Mouse (Mus musculus) frontal cortex, postnatal 14 days (tissue): ENCODE results near the gene Hnrnpm.
A peak's percentile ranks its signal among the peaks of the same experiment; 100 is the strongest.
"Not testable (repeated sequence)": the region's sequence is repeated elsewhere in the genome, so short reads cannot be mapped to it uniquely, and the experiment has no call there.

Source experiments
- DNase-seq, 2 experiments: peaks; one replicate each; pipeline ENCODE4 v3.0.0; 2022; ENCODE audit warnings: low spot score in 2 of 2

Gene Hnrnpm

GRCm38 (mm10) chr17:33686760-33687159 lies at the start of gene Hnrnpm:
Gene Hnrnpm, minus strand, starts transcription at chr17:33686860.
- no peak for DNase-seq

- not testable (repeated sequence) for DNase-seq
Observed at GRCm38 (mm10) chr17:33733526-33733925, 46.9 kb upstream of the Hnrnpm start.

DNA sequence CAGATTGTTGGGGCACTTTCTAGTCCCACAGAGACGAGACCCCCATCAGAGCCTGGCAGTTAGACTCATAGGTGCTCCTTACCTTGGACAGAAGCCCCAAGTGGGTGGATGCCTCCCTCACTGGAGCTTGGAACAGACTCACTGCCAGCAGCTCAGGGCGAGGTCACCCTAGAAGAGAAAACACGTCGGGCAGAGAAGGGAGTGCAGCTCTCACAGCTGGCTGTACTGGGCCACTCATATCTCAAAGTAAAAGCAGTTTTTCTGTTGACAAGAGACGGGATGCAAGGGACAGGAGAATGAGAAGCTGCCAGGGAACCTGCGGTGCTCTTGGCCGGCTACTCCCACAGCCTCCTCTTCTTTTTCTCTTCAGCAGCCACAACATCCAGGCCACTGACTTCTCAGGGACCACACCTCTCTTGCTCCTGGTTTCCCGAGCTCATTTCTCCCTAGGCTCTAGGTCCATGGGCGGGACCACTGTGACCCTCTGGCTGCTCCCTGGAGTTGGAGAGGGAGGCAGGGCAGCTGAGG lies 46.0 kb upstream of the Hnrnpm start:
- not testable (repeated sequence) for DNase-seq

GRCm38 (mm10) chr17:33729215-33729614 lies 42.6 kb upstream of the Hnrnpm start:
- DNase-seq: no peak

- no peak for DNase-seq
Observed at GRCm38 (mm10) chr17:33728396-33728795, 41.7 kb upstream of the Hnrnpm start.

GRCm38 (mm10) chr17:33719736-33720378 lies 33.2 kb upstream of the Hnrnpm start:
- DNase-seq: no peak

DNA sequence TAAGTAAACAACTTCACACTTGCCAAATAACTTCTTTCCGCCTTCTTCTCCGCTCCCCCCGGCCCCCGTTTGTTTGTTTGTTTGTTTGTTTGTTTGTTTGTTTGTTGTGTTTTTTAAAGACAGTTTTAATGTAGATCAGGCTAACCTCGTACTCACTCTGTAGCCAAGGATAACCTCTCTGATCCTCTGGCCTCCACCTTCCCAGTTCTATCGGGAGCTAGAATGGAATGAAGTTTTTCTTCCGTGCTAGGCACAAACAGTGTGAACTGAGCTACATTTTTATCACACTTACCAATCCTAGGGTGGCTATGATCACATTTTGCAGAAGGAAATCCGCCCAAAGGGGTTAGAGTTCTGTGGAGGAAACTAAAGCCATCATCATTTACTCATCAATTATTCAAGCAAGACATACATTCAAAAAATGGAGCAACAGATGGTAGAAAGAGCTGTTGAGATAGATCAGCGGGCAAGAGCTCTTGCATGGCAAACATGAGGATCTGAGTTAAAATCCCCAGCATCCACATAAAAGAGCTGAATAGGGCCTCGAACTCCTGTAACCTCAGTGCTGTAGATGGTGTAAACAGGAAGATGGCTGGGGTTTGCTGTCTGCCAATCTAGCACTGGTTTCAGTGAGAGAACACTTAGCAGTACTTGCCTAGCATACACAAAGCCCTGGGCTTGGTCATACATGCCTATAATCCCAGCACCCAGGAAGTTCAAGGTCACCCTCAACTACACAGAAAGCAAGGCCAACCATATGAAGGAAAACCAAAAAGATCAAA lies 32.5 kb upstream of the Hnrnpm start:
- DNase-seq: no peak

DNA sequence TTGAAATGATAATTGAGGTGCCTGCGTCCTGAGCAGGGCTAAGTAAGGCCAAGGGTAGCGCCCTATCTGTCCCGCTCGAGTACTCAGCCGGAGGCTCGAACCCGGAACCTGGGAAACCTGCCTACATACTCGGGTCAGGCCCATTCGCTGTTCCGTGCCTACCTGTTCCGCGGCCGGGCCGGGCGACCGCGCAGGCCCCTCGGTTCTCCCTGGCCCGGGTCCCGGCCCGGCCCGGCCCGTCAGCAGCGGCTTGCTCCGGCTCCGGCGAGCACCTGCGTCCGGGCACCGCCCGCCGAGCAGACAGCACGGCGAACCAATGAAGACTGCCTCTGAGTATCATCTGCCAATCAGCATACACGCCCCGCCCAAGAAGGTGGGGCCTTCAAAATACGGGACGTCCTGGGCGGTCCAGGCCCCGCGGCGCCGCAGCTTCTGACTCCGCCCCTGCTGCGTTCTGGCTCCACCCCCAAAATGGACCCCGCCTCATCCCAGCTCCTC lies 31.8 kb upstream of the Hnrnpm start, which contains the start of gene March2:
Gene March2 (minus strand): TSS at position 287 of the 498 bp plus-strand sequence.
- peak; percentile 93 to 95 for DNase-seq

DNA sequence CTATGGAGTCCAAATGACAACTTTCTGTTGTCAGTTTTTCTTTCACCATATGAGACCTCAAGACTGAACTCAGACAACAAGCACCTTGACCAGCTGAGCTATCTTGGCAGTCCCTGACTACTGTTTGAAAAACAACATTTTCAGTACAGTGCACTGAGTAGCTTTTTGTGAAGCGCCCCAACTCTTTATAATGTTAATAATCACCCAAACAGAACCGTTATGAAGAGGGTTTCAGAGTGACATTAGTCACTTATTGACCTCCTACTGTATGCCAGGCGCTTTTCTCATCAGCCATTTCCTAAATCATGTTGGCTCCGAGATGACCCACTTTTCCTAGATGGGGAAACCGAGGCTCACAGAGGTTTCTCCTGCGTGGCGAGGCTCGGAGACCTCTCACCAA lies 31.3 kb upstream of the Hnrnpm start:
- DNase-seq: no peak

- no peak for DNase-seq
Observed at GRCm38 (mm10) chr17:33717246-33717645, 30.6 kb upstream of the Hnrnpm start.

DNA sequence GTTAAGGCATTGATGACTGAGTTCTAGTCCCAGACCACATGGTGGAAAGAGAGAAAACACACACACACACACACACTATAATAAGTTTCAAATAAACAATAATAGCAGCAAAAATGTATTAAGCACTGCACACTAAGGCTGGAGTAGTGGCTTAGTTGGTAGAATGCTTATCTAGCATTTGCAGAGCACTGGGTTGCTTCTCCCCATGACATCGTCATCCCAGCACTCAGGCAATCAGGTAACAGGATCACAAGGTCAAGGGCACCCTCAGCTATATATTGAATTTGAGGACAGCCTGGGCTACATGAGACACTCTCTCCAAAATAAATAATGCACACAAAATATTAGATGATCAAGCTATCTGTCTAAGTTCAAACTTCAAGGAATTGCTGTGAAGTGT lies 28.1 kb upstream of the Hnrnpm start:
- no peak for DNase-seq

DNA sequence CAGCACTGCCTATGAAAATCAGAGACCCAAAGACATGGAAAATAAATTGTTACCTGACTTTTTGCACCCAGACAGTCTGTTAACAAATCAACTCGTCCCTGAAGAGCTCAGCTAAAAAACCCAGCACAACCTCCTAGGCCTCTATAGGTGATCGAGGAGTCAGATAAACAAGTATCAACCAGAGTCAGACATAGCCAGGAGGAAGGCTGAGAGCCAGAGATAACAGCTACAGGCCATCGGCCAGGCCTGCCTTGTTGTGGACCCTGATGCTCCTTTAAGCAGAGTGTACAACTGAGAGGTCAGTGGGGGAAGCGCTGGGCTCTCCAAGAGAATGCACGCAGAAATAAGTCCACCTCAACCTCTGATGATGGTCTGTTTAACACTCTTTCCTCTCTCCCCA lies 26.6 kb upstream of the Hnrnpm start:
- DNase-seq: no peak

DNA sequence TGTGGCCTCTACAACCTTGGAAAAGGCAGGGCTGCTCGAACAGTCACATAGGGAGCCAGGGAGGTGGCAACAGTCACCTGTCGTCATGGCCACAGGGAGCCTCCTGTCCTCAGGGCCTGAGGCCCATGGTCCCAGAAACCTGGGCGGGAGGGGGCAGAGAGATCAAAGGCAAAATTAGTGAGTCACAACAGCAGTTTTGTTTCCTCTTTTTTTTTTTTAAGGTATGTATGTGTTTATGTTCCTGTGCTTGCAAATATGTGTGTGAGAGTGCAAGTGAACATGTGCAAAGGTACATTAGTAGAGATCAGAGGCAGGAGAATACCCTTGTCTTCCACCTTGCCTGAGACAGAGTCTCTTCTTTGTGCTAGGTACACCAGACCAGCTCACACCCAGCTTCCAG lies 23.2 kb upstream of the Hnrnpm start:
- no peak for DNase-seq

DNA sequence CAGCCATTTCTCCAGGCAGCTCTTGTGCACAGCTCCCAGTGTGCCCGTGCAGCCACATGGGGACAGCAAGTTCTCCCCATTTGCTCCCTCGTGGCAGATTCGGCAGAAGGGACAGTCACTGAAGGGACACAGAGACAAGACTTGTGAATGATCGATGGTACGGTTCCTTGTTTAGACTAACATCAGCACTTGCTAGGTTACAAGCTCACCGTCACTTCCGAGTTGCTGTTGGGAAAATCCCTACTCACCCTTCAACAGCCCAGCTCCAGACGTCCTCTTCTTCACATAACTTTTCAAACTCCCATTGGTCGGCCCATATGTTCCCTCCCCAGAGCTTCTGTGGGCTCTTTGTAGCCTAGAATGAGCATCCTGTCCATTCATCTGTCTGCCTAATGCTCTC lies 16.4 kb upstream of the Hnrnpm start:
- DNase-seq: no peak

GRCm38 (mm10) chr17:33702178-33702577 lies 15.5 kb upstream of the Hnrnpm start:
- no peak for DNase-seq

DNA sequence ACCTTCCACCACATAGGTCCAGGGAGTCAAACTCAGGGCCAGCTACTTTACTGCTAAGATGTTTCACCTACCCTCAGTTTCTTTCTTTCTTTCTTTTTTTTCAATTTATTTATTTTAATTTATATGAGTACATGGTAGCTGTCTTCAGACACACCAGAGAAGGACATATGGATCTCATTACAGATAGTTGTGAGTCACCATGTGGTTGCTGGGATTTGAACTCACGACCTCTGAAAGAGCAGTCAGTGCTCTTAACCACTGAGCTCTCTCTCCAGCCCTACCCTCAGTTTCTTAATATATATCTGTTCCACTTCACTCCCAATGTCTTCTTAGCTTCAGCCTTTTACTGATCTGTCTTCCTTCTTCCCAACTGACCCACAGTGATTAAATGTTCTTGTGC lies 8.8 kb upstream of the Hnrnpm start:
- DNase-seq: no peak

DNA sequence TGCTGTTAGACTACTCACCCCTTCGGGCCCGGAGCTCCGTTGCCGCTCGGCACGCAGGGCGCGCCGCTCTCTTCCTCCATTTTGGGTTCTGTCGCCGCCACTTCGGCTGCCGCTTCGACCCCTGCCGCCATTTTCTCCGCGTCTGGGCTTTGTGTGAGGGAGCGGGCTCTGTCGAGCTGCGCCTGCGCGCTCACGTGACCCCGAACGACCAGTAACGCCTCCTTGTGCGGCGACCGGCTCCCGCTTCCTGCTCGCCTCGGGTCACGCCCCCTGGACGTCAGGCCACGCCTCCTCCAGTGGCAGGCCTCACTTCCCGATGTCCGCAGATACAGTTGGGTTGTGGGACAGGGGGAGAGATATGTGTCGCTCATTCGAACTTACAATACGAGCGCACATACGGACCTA lies 1.4 kb downstream of the Hnrnpm start:
- DNase-seq: peak; percentile 95 to 97

- peak; percentile 68 for DNase-seq
Observed at GRCm38 (mm10) chr17:33684671-33685231, 1.9 kb downstream of the Hnrnpm start.

DNA sequence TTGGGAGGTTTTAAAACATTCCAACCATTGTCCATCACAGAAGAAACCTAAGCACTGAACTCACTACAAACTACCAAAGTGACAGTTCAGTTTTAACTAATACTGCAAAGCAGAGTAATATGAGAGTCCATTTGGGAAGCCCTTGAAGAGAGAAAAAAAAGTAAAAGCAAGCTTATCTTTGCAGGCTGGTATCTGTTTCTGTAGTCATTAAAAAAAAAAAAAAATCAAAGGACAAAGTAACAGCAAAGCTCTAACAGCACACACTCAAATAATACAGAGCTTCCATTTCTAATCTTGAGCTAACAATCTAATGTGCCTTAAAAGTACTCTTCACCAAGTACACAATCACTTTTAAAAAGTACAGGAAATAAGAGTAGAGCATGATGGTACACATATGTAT lies 4.9 kb downstream of the Hnrnpm start:
- DNase-seq: no peak

GRCm38 (mm10) chr17:33678771-33679170 lies 7.9 kb downstream of the Hnrnpm start:
- no peak for DNase-seq

DNA sequence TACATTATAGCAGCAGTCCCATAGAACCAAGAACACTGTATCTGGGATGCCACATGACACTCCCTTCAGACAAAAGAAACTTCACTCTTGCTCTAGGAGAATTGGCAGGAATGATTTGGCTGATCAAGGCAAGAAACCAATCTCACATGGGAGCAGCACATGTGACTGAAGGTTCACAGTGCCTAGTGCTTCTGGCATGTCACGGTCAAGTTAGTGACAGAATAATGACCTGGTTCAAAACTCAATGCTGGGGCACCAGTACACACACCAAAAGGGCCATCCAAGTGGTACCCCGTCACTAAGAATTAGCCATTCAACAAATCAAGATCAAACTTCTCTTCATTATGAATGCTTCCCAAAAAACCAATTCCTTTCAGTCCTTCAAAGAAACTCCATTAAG lies 10.6 kb downstream of the Hnrnpm start:
- no peak for DNase-seq

DNA sequence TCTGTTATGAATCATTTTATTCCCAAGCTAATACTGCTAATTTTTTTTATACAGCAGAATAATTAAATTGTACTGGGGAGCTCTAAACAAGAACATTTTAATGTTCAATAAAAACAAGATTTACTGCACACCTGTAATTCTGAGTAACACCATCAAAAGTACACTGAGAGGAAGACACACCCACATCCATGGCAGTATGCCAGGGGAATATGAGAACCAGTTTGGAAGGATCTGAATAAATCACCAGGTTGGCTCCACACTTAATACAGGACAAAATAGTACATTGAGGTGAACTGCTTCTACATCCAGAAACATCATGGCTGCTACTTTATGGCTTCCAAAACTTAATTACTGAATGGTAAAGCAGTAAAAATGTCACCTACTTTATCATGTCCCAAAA lies 11.2 kb downstream of the Hnrnpm start:
- no peak for DNase-seq

DNA sequence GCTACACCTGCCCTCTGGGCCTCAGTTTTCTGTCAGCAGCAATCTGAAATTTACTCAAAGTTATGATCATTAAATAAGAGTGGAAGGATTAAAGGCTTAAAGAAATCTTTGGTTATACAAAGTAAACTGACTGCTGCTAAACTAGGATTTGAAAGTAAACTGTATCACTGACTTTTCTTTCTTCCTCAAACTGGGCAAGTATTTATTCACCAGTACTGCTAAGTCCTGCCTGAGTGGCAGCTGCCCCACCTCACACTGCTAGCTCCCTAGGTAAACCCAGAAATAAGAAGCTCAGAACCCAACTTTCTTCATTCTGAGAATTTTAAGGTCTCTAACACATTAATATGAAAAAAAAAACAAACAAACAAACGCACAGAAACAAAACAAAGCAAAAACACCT lies 12.8 kb downstream of the Hnrnpm start:
- no peak for DNase-seq
